Mouse (Mus musculus) MEL-GATA-1-ER (cell line): ENCODE measurements around the gene Zfp46.

Experiments used
- DNase-seq: peaks from one replicate; pipeline ENCODE4 v3.0.0-alpha.2; 2012; ENCODE audit warnings: low read depth; ENCODE audit errors: extremely low read depth

Zfp46 gene

GRCm38 (mm10) chr4:136311042-136311999 is 26.8 kb downstream of the Zfp46 start:
- no peak for DNase-seq

GRCm38 (mm10) chr4:136312616-136313015 is 28.1 kb downstream of the Zfp46 start:
- no peak for DNase-seq

GRCm38 (mm10) chr4:136317667-136318066 is 33.2 kb downstream of the Zfp46 start:
- no peak for DNase-seq

GRCm38 (mm10) chr4:136320016-136320415 is 35.5 kb downstream of the Zfp46 start:
- DNase-seq: no peak

- no peak for DNase-seq
These were observed 39.7 kb downstream of the Zfp46 start for GRCm38 (mm10) chr4:136324226-136324625.

GRCm38 (mm10) chr4:136327238-136327637 is 42.8 kb downstream of the Zfp46 start:
- DNase-seq: no peak

GRCm38 (mm10) chr4:136328115-136328514 is 43.6 kb downstream of the Zfp46 start:
- DNase-seq: no peak

- no peak for DNase-seq
These were observed 47.2 kb downstream of the Zfp46 start for GRCm38 (mm10) chr4:136331709-136332108.

GRCm38 (mm10) chr4:136333191-136333590 is 48.7 kb downstream of the Zfp46 start:
- DNase-seq: no peak

GRCm38 (mm10) chr4:136335065-136335464 is 50.6 kb downstream of the Zfp46 start:
- DNase-seq: no peak

- no peak for DNase-seq
These were observed 52.6 kb downstream of the Zfp46 start for GRCm38 (mm10) chr4:136337129-136337528.
